Mouse (Mus musculus): Measurements from ENCODE around the gene Sfi1. TPM values are rescaled to one million over a fixed set of nuclear protein-coding genes. Genes with fewer than 3 reads are reported as not detected.
"Not testable (repeated sequence)": the region's sequence is repeated elsewhere in the genome, so short reads cannot be mapped to it uniquely, and the experiment has no call there.

Sfi1 gene
- polyA plus RNA-seq, 1 experiment from 2014 or later, result 8.8 TPM

GRCm38 (mm10) chr11:3163122-3163521 lies 30.1 kb downstream of the Sfi1 start:
- H3K4me3 ChIP-seq (ENCODE audit: control insufficient read depth in 1 of 2, insufficient read depth in 1 of 2, low read depth in 1 of 2, low read length in 2 of 2); H3K27ac ChIP-seq (replicated peaks in 1 of 2; ENCODE audit: control insufficient read depth in 1 of 2, insufficient read depth in 1 of 2, low read depth in 2 of 2, low read length in 2 of 2); H3K4me1 ChIP-seq (ENCODE audit: control insufficient read depth in 2 of 2, insufficient read depth in 2 of 2, low read length in 2 of 2); H3K27me3 ChIP-seq (ENCODE audit: control insufficient read depth, insufficient read depth, low read length); H3K9ac ChIP-seq (ENCODE audit: low read length); H3K36me3 ChIP-seq (ENCODE audit: control insufficient read depth, insufficient read depth, low read length); H3K4me2 ChIP-seq (ENCODE audit: low read length); ATAC-seq (ENCODE audit: insufficient number of reproducible peaks, insufficient read depth, low FRiP score, low read depth): not testable (repeated sequence)
- peaks cover 10% of the 10 kb centered on the region; the same call in 1 of the 2 replicates for H3K9me3 ChIP-seq (ENCODE audit: control insufficient read depth, low read length)
- WGBS, result 78% methylated on average over 2 of the region's 2 CpGs

DNA sequence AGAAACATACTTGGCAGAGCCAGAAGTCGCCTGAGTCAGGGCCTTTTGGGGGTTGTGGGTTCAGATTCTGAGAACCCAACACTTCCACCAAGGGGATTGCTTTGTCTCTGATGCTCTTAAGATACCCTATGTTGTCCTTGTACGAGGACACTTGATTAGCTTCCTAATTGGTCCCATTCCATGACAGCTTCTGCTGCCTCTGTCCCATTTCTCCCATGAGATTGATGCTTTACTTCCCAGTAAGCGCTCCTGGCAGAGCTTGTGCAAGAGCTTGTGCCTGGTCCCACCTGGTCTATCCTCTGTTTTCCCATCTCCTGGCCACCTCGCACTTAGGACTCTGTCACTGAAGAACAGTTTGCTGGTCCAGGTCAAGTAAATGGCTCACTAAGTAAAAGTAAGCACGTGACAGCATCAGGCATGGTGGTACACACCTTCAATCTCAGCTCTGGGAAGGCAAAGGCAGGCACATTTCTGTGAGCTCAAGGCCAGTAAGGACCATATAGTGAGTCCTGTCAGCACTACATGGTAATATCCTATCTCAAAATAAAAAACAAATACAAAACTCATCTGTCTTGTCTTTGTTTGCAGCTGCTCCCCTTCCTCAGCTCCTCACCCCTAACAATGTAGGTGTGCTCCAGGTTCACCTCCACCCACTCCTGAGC lies 30.9 kb downstream of the Sfi1 start:
- not testable (repeated sequence) for H3K4me3 ChIP-seq (ENCODE audit: control insufficient read depth in 1 of 2, insufficient read depth in 1 of 2, low read depth in 1 of 2, low read length in 2 of 2); H3K27me3 ChIP-seq (ENCODE audit: control insufficient read depth, insufficient read depth, low read length); H3K9ac ChIP-seq (ENCODE audit: low read length); H3K4me1 ChIP-seq (ENCODE audit: control insufficient read depth in 2 of 2, insufficient read depth in 2 of 2, low read length in 2 of 2); H3K27ac ChIP-seq (replicated peaks in 1 of 2; ENCODE audit: control insufficient read depth in 1 of 2, insufficient read depth in 1 of 2, low read depth in 2 of 2, low read length in 2 of 2); H3K9me3 ChIP-seq (ENCODE audit: control insufficient read depth, low read length); H3K4me2 ChIP-seq (ENCODE audit: low read length); H3K36me3 ChIP-seq (ENCODE audit: control insufficient read depth, insufficient read depth, low read length)
- WGBS, result 55% methylated on average over 5 of the region's 5 CpGs
- ATAC-seq (ENCODE audit: insufficient number of reproducible peaks, insufficient read depth, low FRiP score, low read depth), result peak; percentile 16

DNA sequence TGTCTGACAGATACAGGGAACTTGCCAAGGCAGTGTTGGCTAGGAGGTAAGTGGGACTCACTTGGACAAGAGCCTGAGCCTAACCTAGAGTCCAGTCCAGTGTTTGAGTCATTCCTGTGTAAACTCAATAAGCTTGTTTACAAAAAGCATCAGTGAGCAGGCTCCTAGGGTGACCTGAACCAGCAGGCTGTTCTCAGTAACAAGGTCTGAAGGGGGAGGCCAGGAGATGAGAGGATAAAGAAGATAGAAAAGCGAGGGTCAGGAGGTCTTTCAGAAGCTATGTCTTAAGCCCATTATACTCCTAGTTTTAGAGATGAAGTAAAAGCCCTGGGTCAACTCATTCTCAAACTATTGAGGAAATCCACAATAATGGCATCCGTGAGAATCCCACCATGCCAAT lies 31.9 kb downstream of the Sfi1 start:
- H3K36me3 ChIP-seq (ENCODE audit: control insufficient read depth, insufficient read depth, low read length); H3K27ac ChIP-seq (replicated peaks in 1 of 2; ENCODE audit: control insufficient read depth in 1 of 2, insufficient read depth in 1 of 2, low read depth in 2 of 2, low read length in 2 of 2); H3K27me3 ChIP-seq (ENCODE audit: control insufficient read depth, insufficient read depth, low read length); H3K9me3 ChIP-seq (ENCODE audit: control insufficient read depth, low read length); ATAC-seq (ENCODE audit: insufficient number of reproducible peaks, insufficient read depth, low FRiP score, low read depth); H3K4me1 ChIP-seq (ENCODE audit: control insufficient read depth in 2 of 2, insufficient read depth in 2 of 2, low read length in 2 of 2); H3K9ac ChIP-seq (ENCODE audit: low read length); H3K4me3 ChIP-seq (ENCODE audit: control insufficient read depth in 1 of 2, insufficient read depth in 1 of 2, low read depth in 1 of 2, low read length in 2 of 2); H3K4me2 ChIP-seq (ENCODE audit: low read length): not testable (repeated sequence)
- 43% methylated on average over 1 of the region's 2 CpGs for WGBS

- not testable (repeated sequence) for H3K9me3 ChIP-seq (ENCODE audit: control insufficient read depth, low read length); H3K4me3 ChIP-seq (ENCODE audit: control insufficient read depth in 1 of 2, insufficient read depth in 1 of 2, low read depth in 1 of 2, low read length in 2 of 2); H3K9ac ChIP-seq (ENCODE audit: low read length); H3K27me3 ChIP-seq (ENCODE audit: control insufficient read depth, insufficient read depth, low read length); H3K36me3 ChIP-seq (ENCODE audit: control insufficient read depth, insufficient read depth, low read length); ATAC-seq (ENCODE audit: insufficient number of reproducible peaks, insufficient read depth, low FRiP score, low read depth); H3K4me2 ChIP-seq (ENCODE audit: low read length); H3K4me1 ChIP-seq (ENCODE audit: control insufficient read depth in 2 of 2, insufficient read depth in 2 of 2, low read length in 2 of 2); H3K27ac ChIP-seq (replicated peaks in 1 of 2; ENCODE audit: control insufficient read depth in 1 of 2, insufficient read depth in 1 of 2, low read depth in 2 of 2, low read length in 2 of 2)
- 83% methylated on average over 4 of the region's 4 CpGs for WGBS
These were observed 34.5 kb downstream of the Sfi1 start for GRCm38 (mm10) chr11:3158800-3159199.

DNA sequence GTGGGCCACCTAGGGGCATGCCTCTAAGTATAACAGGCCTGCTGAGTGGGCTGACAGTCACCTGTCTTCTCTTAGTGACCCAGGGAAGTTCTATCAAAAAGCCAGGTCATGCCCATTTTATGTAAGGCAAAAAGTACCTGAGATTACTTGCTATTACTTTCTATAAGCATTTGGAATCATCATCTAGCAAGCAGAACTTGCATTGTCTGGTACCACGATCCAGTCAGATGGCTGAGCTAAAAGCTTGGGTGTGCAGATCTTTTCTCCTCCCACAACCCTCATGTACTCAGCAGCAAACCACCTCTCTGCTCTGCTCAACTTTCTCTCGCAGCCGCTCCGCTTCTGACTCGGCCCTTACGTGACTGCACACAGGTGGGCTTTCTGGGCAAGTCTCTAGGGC lies 35.3 kb downstream of the Sfi1 start:
- not testable (repeated sequence) for ATAC-seq (ENCODE audit: insufficient number of reproducible peaks, insufficient read depth, low FRiP score, low read depth); H3K27ac ChIP-seq (replicated peaks in 1 of 2; ENCODE audit: control insufficient read depth in 1 of 2, insufficient read depth in 1 of 2, low read depth in 2 of 2, low read length in 2 of 2); H3K4me2 ChIP-seq (ENCODE audit: low read length); H3K4me1 ChIP-seq (ENCODE audit: control insufficient read depth in 2 of 2, insufficient read depth in 2 of 2, low read length in 2 of 2); H3K9ac ChIP-seq (ENCODE audit: low read length); H3K36me3 ChIP-seq (ENCODE audit: control insufficient read depth, insufficient read depth, low read length); H3K27me3 ChIP-seq (ENCODE audit: control insufficient read depth, insufficient read depth, low read length); H3K4me3 ChIP-seq (ENCODE audit: control insufficient read depth in 1 of 2, insufficient read depth in 1 of 2, low read depth in 1 of 2, low read length in 2 of 2); H3K9me3 ChIP-seq (ENCODE audit: control insufficient read depth, low read length)
- 94% methylated on average over 6 of the region's 6 CpGs for WGBS

DNA sequence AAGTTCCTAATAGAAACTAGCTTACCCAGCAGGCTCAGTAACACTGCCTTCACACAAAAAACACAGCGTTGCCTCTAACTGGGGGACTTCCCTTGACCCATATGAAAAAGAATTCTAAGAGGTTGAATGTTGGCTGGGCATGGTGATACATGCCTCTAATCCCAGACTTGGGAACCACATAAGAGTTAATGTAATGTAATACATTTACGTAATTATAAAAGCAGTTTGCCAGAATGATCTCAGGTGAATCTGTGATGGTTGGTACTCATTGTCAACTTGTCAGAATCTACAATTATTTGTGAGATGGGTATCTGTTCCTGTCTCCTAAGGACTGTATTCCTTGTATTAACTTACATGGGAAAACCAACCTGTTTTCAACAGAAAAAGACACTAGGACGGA lies 36.3 kb downstream of the Sfi1 start:
- H3K4me2 ChIP-seq (ENCODE audit: low read length); H3K4me1 ChIP-seq (ENCODE audit: control insufficient read depth in 2 of 2, insufficient read depth in 2 of 2, low read length in 2 of 2); ATAC-seq (ENCODE audit: insufficient number of reproducible peaks, insufficient read depth, low FRiP score, low read depth); H3K9me3 ChIP-seq (ENCODE audit: control insufficient read depth, low read length); H3K9ac ChIP-seq (ENCODE audit: low read length); H3K4me3 ChIP-seq (ENCODE audit: control insufficient read depth in 1 of 2, insufficient read depth in 1 of 2, low read depth in 1 of 2, low read length in 2 of 2); H3K27me3 ChIP-seq (ENCODE audit: control insufficient read depth, insufficient read depth, low read length); H3K27ac ChIP-seq (replicated peaks in 1 of 2; ENCODE audit: control insufficient read depth in 1 of 2, insufficient read depth in 1 of 2, low read depth in 2 of 2, low read length in 2 of 2); H3K36me3 ChIP-seq (ENCODE audit: control insufficient read depth, insufficient read depth, low read length): not testable (repeated sequence)
- 92% methylated on average over 2 of the region's 3 CpGs for WGBS

- not testable (repeated sequence) for H3K9me3 ChIP-seq (ENCODE audit: control insufficient read depth, low read length); H3K27me3 ChIP-seq (ENCODE audit: control insufficient read depth, insufficient read depth, low read length); H3K36me3 ChIP-seq (ENCODE audit: control insufficient read depth, insufficient read depth, low read length); H3K27ac ChIP-seq (replicated peaks in 1 of 2; ENCODE audit: control insufficient read depth in 1 of 2, insufficient read depth in 1 of 2, low read depth in 2 of 2, low read length in 2 of 2); H3K4me1 ChIP-seq (ENCODE audit: control insufficient read depth in 2 of 2, insufficient read depth in 2 of 2, low read length in 2 of 2); H3K4me2 ChIP-seq (ENCODE audit: low read length); H3K4me3 ChIP-seq (ENCODE audit: control insufficient read depth in 1 of 2, insufficient read depth in 1 of 2, low read depth in 1 of 2, low read length in 2 of 2); H3K9ac ChIP-seq (ENCODE audit: low read length)
- ATAC-seq (ENCODE audit: insufficient number of reproducible peaks, insufficient read depth, low FRiP score, low read depth), result peak; percentile 49
- 71% methylated on average over 1 of the region's 1 CpGs for WGBS
These were observed 39.4 kb downstream of the Sfi1 start for GRCm38 (mm10) chr11:3153666-3154397.

DNA sequence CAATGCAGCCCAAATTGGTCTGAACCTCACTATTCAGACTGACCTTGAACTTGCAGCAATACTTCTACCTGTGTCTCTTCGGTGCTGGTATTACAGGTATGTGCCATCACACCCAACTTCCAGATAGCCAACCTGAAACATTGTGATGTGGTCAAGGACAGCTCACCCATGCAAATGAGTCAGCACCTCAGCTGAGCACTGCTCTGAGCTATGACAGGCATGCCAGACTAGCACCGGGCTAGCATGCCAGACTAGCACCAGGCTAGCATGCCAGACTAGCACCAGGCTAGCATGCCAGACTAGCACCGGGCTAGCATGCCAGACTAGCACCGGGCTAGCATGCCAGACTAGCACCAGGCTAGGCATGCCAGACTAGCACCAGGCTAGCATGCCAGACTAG lies 41.9 kb downstream of the Sfi1 start:
- H3K36me3 ChIP-seq (ENCODE audit: control insufficient read depth, insufficient read depth, low read length); H3K4me2 ChIP-seq (ENCODE audit: low read length); H3K9ac ChIP-seq (ENCODE audit: low read length); H3K9me3 ChIP-seq (ENCODE audit: control insufficient read depth, low read length); H3K27ac ChIP-seq (replicated peaks in 1 of 2; ENCODE audit: control insufficient read depth in 1 of 2, insufficient read depth in 1 of 2, low read depth in 2 of 2, low read length in 2 of 2); H3K4me1 ChIP-seq (ENCODE audit: control insufficient read depth in 2 of 2, insufficient read depth in 2 of 2, low read length in 2 of 2); H3K4me3 ChIP-seq (ENCODE audit: control insufficient read depth in 1 of 2, insufficient read depth in 1 of 2, low read depth in 1 of 2, low read length in 2 of 2); H3K27me3 ChIP-seq (ENCODE audit: control insufficient read depth, insufficient read depth, low read length): not testable (repeated sequence)
- peak; percentile 27; the same call in 1 of the 2 replicates for ATAC-seq (ENCODE audit: insufficient number of reproducible peaks, insufficient read depth, low FRiP score, low read depth)
- 82% methylated on average over 4 of the region's 4 CpGs for WGBS
